Mouse (Mus musculus) hindbrain, postnatal 0 days (tissue): Measurements from ENCODE around the gene D930020B18Rik. TPM values are rescaled to one million over a fixed set of nuclear protein-coding genes. Genes with fewer than 3 reads are reported as not detected.

Experiments used
- ATAC-seq: fragments of 200-750 bp; cut with Nextera tagmentation; 2 replicates; pipeline ENCODE4 v1.8.0; 2017; ENCODE audit warnings: mild to moderate bottlenecking, moderate TSS enrichment, moderate library complexity
- DNase-seq: peaks from one replicate; pipeline ENCODE4 v3.0.0-alpha.2; 2015; ENCODE audit warnings: low spot score
- H3K27ac ChIP-seq: fragments of 300-500 bp; sonication (generic); 2 replicates; pipeline ENCODE4 v1.5.1; 2014; ENCODE audit warnings: mild to moderate bottlenecking
- H3K27me3 ChIP-seq: fragments of 300-500 bp; sonication (generic); 2 replicates; pipeline ENCODE4 v1.6.1; 2014; ENCODE audit warnings: low read length, mixed read lengths; ENCODE audit not compliant: insufficient read depth
- H3K36me3 ChIP-seq: fragments of 300-500 bp; sonication (generic); 2 replicates; pipeline ENCODE4 v1.6.1; 2014; ENCODE audit warnings: low read length, mixed read lengths; ENCODE audit not compliant: insufficient read depth
- H3K4me1 ChIP-seq: fragments of 300-500 bp; sonication (generic); 2 replicates; pipeline ENCODE4 v1.6.1; 2014; ENCODE audit warnings: antibody characterized with exemption, low read length, mixed read lengths; ENCODE audit not compliant: insufficient read depth
- H3K4me2 ChIP-seq: fragments of 300-500 bp; sonication (generic); 2 replicates; pipeline ENCODE4 v1.6.1; 2014; ENCODE audit warnings: low read depth, mild to moderate bottlenecking, low read length, moderate library complexity, mixed read lengths
- H3K4me3 ChIP-seq: fragments of 300-500 bp; sonication (generic); 2 replicates; pipeline ENCODE4 v1.5.1; 2014; ENCODE audit warnings: low read length
- H3K9ac ChIP-seq: fragments of 300-500 bp; sonication (generic); replicated peaks from 2 replicates; pipeline ENCODE4 v1.6.1; 2014; ENCODE audit warnings: mild to moderate bottlenecking, low read length, moderate library complexity, mixed read lengths
- H3K9me3 ChIP-seq: fragments of 300-500 bp; sonication (generic); 2 replicates; pipeline ENCODE4 v1.6.1; 2016; ENCODE audit warnings: low read length, mixed read lengths
- CTCF ChIP-seq: IDR thresholded peaks from 2 replicates; pipeline ENCODE4 v1.5.1; 2016; ENCODE audit warnings: antibody characterized with exemption, control low read depth, low read depth
- WGBS: fragments of 180-500 bp; shearing (Covaris S2); extraction: QIAGEN DNeasy Blood & Tissue Kit; methylation state at CpG from one replicate; pipeline ENCODE4 v1.1.7; 2014; 5-methylcytosine and 5-hydroxymethylcytosine counted together
- polyA plus RNA-seq: library from polyadenylated mRNA; unstranded; fragments of >200 nt; fragmentation: Nextera tagmentation; extraction: Ambion mirVana; gene quantifications from 2 replicates; pipeline ENCODE4 v1.2.1, GENCODE M21; 2015
- total RNA-seq: library from RNA; depleted of rRNA; stranded (reverse); fragments of >200 nt; gene quantifications from 2 replicates; pipeline ENCODE4 v1.2.3, GENCODE M21; 2014

Gene D930020B18Rik
- total and polyA plus RNA-seq, 2 experiments from 2014 or later: 0.26 to 0.39 TPM

DNA sequence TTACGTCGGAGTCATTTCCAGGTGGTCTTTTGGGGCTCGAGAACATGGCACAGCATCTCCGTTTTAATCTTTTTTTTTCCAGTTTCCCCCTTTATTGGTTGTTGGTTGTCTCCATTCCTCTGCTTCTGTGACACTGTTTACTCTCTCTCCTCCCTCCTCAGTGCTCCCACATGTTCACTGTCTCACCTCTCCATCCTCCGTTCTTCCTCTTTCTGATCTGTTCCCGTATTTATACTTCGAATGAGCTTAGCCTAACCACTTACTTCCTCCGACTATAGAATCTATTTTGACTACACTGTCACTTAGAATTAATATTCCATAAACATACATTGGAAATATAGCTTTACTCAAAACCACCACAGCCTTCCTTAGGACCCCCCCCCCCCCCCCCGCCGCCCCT is 41.2 kb downstream of the D930020B18Rik start:
- Histone ChIP-seq H3K27ac (no peak overlapping the region), H3K27me3 (no peaks in the 10 kb centered on the region), H3K36me3 (no peaks in the 10 kb centered on the region), H3K9ac (no peak overlapping the region), H3K4me1 (no peaks in the 10 kb centered on the region), H3K4me3 (no peak overlapping the region), H3K9me3 (no peaks in the 10 kb centered on the region), H3K4me2 (no peak overlapping the region)
- DNase-seq (no peak), ATAC-seq (no peak)
- WGBS: 97% methylated on average over 10 of the region's 10 CpGs
- no peak for TF ChIP-seq CTCF

DNA sequence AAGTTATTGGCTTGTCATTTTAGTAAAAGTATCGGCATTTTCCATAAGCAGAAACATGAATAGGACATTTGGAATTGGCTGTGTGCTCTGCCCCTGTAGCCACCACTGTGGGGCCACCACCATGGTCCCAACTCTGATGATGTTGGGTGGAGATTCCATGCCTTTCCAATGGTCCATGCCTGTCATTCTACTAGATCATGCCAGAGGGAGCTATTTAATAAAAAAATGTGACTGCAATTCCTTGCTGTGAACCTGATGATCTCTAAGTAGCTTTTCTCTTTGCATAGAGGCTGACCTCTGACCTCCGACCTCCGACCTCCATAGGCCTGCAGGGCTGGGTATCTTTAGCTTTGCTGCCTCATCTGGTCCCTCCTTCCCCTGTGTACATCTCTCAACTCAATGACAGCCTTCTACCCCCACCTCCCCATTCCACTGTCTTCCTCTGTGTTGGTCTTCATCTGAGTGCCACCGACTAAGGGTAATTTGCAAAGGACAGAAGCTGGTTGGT is 44.8 kb downstream of the D930020B18Rik start:
- no peaks in the 10 kb centered on the region for H3K4me1 ChIP-seq
- no peaks in the 10 kb centered on the region for H3K9me3 ChIP-seq
- DNase-seq (no peak), ATAC-seq (no peak)
- H3K27ac ChIP-seq: no peak overlapping the region
- no peak for TF ChIP-seq CTCF
- no peaks in the 10 kb centered on the region for H3K27me3 ChIP-seq
- H3K4me2 ChIP-seq: no peak overlapping the region
- no peak overlapping the region for H3K9ac ChIP-seq
- WGBS: 91% methylated on average over 4 of the region's 4 CpGs
- no peak overlapping the region for H3K4me3 ChIP-seq
- no peaks in the 10 kb centered on the region for H3K36me3 ChIP-seq

DNA sequence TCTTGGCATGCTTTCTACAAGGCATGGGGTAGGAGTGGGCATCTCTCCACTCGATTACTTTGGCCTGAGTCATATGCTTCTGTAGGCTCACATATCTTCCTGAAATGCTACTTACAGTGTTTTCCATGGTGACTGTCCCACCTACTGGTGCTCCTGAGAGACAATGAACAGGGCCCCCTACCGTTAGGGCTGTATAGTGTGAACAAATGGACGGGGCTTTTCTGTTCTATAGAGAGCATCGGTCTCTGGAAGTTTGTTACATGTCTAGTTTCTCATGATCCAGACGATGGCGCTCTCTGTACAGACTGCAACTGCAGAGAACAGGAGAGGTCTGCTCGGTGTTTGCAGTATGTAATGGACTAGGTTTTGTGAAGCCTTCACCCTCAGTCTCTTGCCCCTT is 46.1 kb downstream of the D930020B18Rik start:
- H3K9ac ChIP-seq: no peak overlapping the region
- no peak for DNase-seq
- H3K27ac ChIP-seq: no peak overlapping the region
- 63% methylated on average over 7 of the region's 7 CpGs for WGBS
- no peak overlapping the region for H3K4me3 ChIP-seq
- H3K4me2 ChIP-seq: no peak overlapping the region
- no peaks in the 10 kb centered on the region for H3K36me3 ChIP-seq
- H3K9me3 ChIP-seq: no peaks in the 10 kb centered on the region
- H3K4me1 ChIP-seq: no peaks in the 10 kb centered on the region
- no peaks in the 10 kb centered on the region for H3K27me3 ChIP-seq
- no peak for ATAC-seq
- peak; percentile 15 for TF ChIP-seq CTCF

DNA sequence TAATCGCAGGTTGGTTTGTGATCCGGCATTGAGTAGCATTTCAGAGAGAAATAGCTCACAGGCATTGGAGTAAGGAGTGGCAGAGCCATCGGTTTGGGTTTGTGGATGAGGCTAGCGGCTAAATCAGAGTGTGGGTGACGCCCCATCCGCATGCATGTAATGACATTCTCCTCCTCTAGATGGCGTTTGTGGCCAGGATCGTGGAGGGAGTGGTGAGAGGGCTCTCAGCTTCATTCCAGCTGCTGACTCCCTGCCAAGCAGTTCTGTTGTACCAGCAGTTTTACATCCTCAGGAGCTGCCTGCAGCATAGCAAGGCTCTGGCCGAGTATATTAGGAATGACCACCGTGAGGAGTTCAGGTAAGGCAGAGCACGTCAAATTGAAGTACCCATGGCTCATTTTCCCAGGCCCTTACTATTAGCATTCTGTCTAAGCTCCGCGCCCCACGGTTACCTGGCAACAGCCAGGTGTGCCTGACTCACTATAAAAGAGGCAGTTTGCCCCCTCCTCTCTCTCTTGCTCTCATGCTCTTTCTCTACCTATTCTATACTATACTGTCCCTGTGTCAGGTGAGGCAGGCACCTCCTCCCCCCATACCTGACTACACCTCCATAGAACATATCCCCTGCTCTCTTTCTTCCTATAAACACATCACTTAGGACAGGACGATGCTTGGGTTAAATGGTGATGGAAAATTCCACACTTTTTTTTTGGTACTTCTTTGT is 48.4 kb downstream of the D930020B18Rik start:
- WGBS: 18% methylated on average over 15 of the region's 15 CpGs
- Histone ChIP-seq H3K36me3 (no peaks in the 10 kb centered on the region), H3K27me3 (no peaks in the 10 kb centered on the region), H3K9ac (no peak overlapping the region), H3K4me3 (no peak overlapping the region), H3K9me3 (no peaks in the 10 kb centered on the region), H3K4me2 (peak overlapping the region; percentile 18; the same call in 1 of the 2 replicates), H3K4me1 (no peaks in the 10 kb centered on the region), H3K27ac (peak overlapping the region; percentile 20; the same call in 1 of the 2 replicates)
- DNase-seq (peak; percentile 92), ATAC-seq (peak; percentile 89)
- peak; percentile 93 for TF ChIP-seq CTCF

DNA sequence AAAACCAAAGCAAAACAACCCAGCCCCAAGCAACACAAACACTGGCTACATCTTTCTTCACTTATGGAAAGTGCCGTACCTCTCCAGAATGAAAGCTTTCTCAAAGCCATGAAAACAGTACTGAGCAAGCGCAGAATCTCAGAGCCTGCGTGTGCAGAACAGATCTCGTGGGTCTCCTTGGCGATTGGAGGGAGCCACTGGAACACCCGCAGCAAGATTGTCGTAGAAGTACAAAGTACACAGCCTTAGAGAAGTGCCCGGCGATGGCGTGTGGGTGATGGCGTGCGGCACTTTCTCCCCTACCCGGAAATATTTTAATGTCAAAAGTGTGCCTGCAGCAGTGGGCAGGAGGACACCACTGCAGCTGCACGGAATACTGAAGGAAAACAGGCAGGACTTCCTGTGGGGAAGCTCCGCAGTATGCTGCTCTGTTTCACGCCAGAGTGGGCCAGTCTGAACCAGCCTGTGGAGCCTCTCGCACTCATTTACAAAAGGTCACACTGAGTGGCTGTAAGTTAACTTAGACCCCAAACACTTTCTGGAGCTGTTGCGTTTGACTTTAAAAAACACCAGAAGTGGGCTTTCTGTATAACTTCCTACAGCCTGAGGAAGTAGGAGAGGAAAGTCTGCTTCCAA is 51.7 kb downstream of the D930020B18Rik start:
- no peak for TF ChIP-seq CTCF
- Histone ChIP-seq H3K36me3 (no peaks in the 10 kb centered on the region), H3K9ac (no peak overlapping the region), H3K4me2 (peak overlapping the region; percentile 44), H3K27ac (no peak overlapping the region), H3K4me1 (no peaks in the 10 kb centered on the region), H3K4me3 (peak overlapping the region; percentile 18), H3K27me3 (no peaks in the 10 kb centered on the region), H3K9me3 (no peaks in the 10 kb centered on the region)
- WGBS: 46% methylated on average over 18 of the region's 18 CpGs
- DNase-seq (no peak), ATAC-seq (no peak)

DNA sequence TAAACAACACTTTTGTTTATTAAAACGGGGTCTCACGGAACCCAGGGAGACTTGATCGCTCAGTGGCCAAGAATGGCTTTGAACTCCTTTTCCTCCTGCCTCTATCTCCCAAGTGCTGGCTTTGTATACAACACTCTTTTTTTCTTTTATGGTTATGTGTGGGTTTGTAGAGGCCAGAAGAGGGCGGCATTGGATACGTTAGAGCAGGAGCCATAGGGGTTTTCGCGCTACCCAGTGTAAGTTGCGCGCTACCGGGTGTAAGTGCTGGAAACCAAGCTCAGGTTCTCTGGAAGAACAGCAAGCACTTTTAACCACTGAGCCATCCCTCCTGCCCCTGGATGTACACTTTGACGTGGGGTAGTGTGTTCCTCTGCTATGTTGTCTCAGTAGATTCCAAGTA is 53.2 kb downstream of the D930020B18Rik start:
- H3K9me3 ChIP-seq: no peaks in the 10 kb centered on the region
- ATAC-seq (no peak), DNase-seq (no peak)
- H3K27me3 ChIP-seq: no peaks in the 10 kb centered on the region
- H3K4me2 ChIP-seq: no peak overlapping the region
- WGBS: 80% methylated on average over 11 of the region's 11 CpGs
- no peaks in the 10 kb centered on the region for H3K36me3 ChIP-seq
- no peak overlapping the region for H3K27ac ChIP-seq
- H3K4me1 ChIP-seq: no peaks in the 10 kb centered on the region
- H3K9ac ChIP-seq: no peak overlapping the region
- no peak for TF ChIP-seq CTCF
- no peak overlapping the region for H3K4me3 ChIP-seq
